Mouse (Mus musculus): ENCODE results near the gene Cdyl2. TPM values are rescaled to one million over a fixed set of nuclear protein-coding genes. Genes with fewer than 3 reads are reported as not detected.

Cdyl2 gene
- polyA plus RNA-seq, 1 experiment from 2014 or later, result 1.8 TPM

Other genes with a start within 250 kb of the Cdyl2 start
- not detected in 2 replicates for gene Dynlrb2, start 228.0 kb downstream of the Cdyl2 start, polyA plus RNA-seq (2015; fragmentation: Nextera tagmentation; extraction: Ambion mirVana)
- gene Cmc2, start 188.5 kb upstream of the Cdyl2 start, polyA plus RNA-seq (2015; fragmentation: Nextera tagmentation; extraction: Ambion mirVana), result 49.7 and 54.0 TPM in 2 replicates
- 21.5 and 22.2 TPM in 2 replicates for gene Cenpn, start 188.7 kb upstream of the Cdyl2 start, polyA plus RNA-seq (2015; fragmentation: Nextera tagmentation; extraction: Ambion mirVana)
- gene Atmin, start 210.4 kb upstream of the Cdyl2 start, polyA plus RNA-seq (2015; fragmentation: Nextera tagmentation; extraction: Ambion mirVana), result 3.3 and 3.8 TPM in 2 replicates
- 0.47 and 0.54 TPM in 2 replicates for gene 1700030J22Rik, start 246.0 kb upstream of the Cdyl2 start, polyA plus RNA-seq (2015; fragmentation: Nextera tagmentation; extraction: Ambion mirVana)

Measured in liver, embryonic 16.5 days (tissue).